Mouse (Mus musculus): Measurements from ENCODE around the gene Wipf1. TPM values are rescaled to one million over a fixed set of nuclear protein-coding genes. Genes with fewer than 3 reads are reported as not detected.

Gene Wipf1
- 7.3 and 7.9 TPM in 2 replicates for polyA plus RNA-seq (2015; fragmentation: Nextera tagmentation; extraction: Ambion mirVana)

GRCm38 (mm10) chr2:73529356-73530330 lies at the start of gene Wipf1:
Gene Wipf1 (minus strand): TSS chr2:73529734.

GRCm38 (mm10) chr2:73386356-73387046 lies 143.0 kb downstream of the Wipf1 start, which contains the start of gene Gpr155:
Gene Gpr155 (minus strand): TSS chr2:73386572.

Other genes with a start within 250 kb of the Wipf1 start
- gene Scrn3, start 217.1 kb downstream of the Wipf1 start, polyA plus RNA-seq (2015; fragmentation: Nextera tagmentation; extraction: Ambion mirVana), result 12.0 and 21.3 TPM in 2 replicates
- gene Cir1, start 217.0 kb downstream of the Wipf1 start, polyA plus RNA-seq (2015; fragmentation: Nextera tagmentation; extraction: Ambion mirVana), result 37.8 and 48.7 TPM in 2 replicates
- 6.0 and 7.2 TPM in 2 replicates for gene Gpr155, start 143.2 kb downstream of the Wipf1 start, polyA plus RNA-seq (2015; fragmentation: Nextera tagmentation; extraction: Ambion mirVana)
- gene Chrna1, start 50.6 kb upstream of the Wipf1 start, polyA plus RNA-seq (2015; fragmentation: Nextera tagmentation; extraction: Ambion mirVana), result 0.12 and 0.22 TPM in 2 replicates
- gene Chn1, start 245.6 kb upstream of the Wipf1 start, polyA plus RNA-seq (2015; fragmentation: Nextera tagmentation; extraction: Ambion mirVana), result 14.1 and 16.9 TPM in 2 replicates